Mouse (Mus musculus) 3134 (cell line): ENCODE results near the gene Osbpl2.

ENCODE experiments used
- DNase-seq: peaks from one replicate; pipeline ENCODE4 v3.0.0-alpha.2; 2011; ENCODE audit warnings: low spot score; ENCODE audit not compliant: insufficient read length; ENCODE audit errors: extremely low read depth

Osbpl2 gene

GRCm38 (mm10) chr2:180118661-180119438 is at the start of gene Osbpl2:
Gene Osbpl2, plus strand, starts transcription at chr2:180119306.
- peak; percentile 100 for DNase-seq

- no peak for DNase-seq
Observed at GRCm38 (mm10) chr2:180069770-180070480, 49.2 kb upstream of the Osbpl2 start.

DNA sequence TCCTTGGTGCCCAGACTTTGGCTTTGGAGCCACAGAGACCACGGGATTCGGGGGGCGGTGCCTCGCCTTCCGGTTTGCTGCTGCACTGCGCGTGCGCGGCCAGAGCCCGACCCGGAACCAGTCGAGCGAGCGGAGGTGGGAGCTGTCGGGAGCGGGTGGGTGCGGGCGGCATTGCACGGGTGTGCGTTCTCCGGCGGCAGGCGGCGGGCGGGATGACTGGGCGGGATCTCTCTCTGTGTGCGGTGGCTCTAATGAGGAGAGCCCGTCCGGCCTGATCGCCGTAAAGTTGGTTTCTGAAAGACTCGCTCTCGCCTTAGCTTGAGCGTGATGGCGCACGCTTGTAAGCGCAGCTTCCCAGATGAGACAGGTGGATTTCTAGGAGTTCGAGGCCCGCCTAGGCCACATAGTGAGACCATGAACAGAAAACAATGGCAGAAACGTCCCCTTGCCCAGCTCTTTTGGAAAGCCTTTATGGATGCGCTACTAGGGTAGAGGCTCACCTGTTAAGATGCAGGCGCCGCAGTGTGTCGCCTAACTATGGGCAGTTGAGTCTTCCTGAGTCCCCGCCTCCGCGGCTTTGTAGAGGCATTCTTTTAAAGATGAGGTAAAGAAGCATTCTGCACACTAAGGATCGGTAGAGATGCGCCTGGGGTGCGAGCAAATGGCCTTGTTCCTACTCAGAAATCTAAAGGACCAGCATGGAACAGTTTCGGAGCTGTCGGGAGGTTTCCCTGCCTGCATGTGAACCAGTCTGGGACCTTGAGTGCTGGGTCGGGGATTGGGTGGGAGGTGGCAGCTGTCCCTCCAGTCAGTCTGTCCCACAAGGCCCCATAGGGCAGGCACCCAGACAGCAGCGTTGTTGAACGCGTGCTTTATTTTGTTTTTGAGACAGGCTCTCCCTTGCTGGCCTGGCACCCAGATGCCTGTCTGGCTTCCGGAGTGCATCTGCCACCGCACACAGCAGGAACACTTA is 48.3 kb upstream of the Osbpl2 start, which contains the start of gene Mtg2:
TSS of gene Mtg2 (plus strand) at position 108 of the 973 bp plus-strand sequence.
- DNase-seq, result peak; percentile 90

- no peak for DNase-seq
Observed at GRCm38 (mm10) chr2:180071671-180072070, 47.4 kb upstream of the Osbpl2 start.

- DNase-seq, result no peak
Observed at GRCm38 (mm10) chr2:180072886-180073285, 46.2 kb upstream of the Osbpl2 start.

DNA sequence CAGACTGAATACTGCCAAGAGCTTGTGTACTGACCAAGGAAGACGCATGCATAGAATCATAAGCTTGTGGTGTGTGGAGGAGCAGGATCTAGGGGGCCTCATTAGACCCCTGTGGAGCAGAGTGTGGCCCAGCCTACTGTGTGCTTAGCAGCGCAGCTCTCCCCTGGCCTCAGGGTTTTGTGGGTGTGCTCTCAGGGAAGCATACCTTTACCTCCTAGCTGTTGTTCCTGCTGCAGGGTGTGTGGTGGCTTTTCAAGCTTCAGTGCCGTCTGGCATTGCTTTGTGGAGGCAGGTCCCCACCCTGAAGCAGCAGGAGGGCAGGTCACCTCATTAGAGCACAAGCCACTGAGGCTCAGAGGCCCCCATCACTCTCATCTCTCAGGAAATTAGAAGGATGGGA is 41.5 kb upstream of the Osbpl2 start:
- DNase-seq, result no peak

DNA sequence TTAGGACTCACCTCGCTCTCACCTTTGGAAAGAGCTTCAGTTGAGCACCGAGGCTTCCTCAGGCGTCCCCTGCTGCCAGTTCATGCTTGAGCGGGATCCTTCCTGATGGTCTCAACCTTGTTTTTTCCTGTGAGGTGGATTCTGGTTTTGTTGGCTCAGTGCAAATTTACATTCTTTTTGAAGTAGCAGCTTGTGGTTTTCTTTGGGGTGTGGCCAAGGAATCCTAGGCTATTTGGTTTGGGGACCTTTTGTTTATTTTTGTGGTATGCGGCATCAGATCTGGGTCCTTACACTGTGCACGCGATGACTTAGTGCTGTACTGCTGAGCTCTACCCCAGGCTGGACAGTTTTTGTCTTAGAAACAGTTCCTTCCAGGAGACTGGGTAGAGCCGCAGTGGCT is 38.4 kb upstream of the Osbpl2 start:
- peak; percentile 62 for DNase-seq

DNA sequence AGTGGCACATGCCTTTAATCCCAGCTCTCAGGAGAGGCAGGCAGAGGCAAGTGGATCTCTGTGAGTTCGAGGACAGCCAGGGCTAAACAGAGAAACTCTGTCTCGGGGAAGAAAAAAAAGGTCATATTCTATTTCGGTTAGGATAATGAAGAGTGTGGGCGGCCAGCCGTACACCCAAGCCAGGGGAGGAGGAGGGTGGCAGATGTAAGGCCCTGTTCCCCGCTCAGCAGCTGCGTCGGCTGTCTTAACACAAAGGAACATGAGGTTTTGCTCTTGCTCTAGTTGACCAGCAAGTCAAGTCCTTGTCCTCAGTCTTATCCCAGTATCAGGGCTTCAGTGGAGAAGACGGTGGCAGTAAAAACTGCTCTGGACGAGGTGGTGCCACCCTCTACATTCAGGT is 36.0 kb upstream of the Osbpl2 start:
- DNase-seq, result no peak

GRCm38 (mm10) chr2:180084565-180084964 is 34.5 kb upstream of the Osbpl2 start:
- no peak for DNase-seq

DNA sequence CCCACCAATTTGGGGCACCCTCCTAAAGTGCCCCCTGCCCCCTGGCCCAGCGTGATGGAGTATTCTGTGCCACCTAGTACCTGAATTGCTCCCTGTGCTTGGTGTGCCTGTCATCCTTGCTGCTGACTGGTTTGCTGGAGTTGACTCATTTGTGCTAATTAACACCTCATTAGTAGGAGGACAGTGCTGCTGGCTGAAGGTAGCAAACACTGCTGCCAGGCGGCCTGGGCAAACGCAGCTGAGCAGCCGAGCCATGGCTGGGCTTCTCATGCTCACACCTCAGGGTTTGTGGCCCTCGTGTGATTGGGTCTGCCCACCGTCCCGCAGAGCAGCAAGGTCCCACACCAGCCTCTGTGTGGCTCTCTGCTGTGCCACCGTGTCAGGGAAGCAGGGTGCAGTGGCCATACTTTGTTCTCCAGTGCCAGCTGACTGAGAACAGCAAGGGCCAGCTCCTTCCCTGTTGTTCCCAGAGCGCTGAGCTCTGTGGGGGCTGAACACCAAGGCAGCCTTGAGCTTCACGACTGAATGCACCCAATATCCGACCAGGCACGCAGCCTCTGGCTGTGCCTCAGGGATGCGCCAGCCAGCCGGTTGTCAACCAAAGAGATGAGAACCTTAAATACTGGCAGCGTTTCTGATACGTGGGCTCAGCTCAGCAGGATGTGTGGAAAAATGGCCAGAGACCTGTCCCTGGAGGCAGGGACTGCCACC is 33.0 kb upstream of the Osbpl2 start:
- no peak for DNase-seq

DNA sequence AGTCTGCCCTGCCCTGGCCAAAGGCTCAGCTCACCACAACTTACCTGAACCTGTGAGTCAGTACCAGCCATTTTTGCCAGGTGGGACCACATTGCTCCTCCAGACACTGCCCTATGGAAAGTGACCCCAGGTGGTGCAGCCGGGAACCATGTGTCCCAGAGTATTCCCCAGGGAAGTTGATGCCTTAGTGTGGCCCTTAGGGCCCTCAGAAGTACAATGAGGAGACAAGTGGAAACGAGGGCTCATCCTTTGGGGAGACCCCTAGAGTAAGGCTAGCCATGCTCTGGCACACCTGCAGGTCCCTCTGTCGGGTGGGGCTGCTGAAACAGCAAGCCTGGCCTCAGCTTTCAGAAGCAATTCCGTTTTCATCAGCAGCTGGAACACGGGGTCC is 32.5 kb upstream of the Osbpl2 start:
- no peak for DNase-seq

GRCm38 (mm10) chr2:180087472-180087871 is 31.6 kb upstream of the Osbpl2 start:
- no peak for DNase-seq

GRCm38 (mm10) chr2:180090285-180090684 is 28.8 kb upstream of the Osbpl2 start:
- DNase-seq, result no peak

GRCm38 (mm10) chr2:180095711-180096110 is 23.4 kb upstream of the Osbpl2 start:
- no peak for DNase-seq

DNA sequence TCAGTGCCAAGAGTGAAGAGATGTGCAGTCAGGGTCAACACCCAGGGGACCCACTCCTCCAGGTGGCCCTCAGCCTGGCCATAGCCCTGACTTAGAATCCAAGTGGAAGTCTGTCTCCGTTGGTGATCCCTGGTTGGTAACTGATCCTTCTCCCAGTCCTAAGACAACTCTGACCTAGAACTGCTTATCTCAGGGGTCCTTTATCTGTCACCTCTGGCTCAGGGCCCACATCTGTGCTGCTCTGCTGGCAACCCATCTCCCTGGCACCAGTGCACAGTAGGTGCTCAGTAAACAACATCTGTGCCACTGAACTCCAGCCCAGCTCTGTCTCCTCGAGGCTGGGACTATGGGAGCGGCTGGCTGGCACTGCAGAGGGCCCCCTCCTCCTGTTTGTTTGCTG is 21.5 kb upstream of the Osbpl2 start:
- no peak for DNase-seq

DNA sequence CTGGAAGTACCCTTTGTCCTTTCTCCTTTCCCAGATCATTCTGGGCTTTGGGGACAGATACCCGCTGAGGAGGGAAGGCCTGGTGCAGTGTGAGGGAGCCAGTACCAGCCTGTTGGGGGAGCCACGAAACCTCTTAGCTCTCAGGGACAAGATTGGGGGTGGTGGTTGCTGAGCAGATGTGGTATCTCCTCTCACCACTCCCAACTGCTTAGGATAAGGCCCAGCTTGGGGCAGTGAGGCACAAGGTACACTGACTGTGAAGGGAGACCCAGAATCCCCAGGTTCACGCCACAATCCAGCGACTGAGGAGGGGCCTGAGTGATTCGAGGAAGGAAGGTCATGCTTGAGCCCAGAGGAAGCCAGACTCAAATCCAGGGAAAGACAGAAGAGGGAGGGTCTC is 20.9 kb upstream of the Osbpl2 start:
- no peak for DNase-seq

GRCm38 (mm10) chr2:180099529-180099928 is 19.6 kb upstream of the Osbpl2 start:
- DNase-seq, result no peak

DNA sequence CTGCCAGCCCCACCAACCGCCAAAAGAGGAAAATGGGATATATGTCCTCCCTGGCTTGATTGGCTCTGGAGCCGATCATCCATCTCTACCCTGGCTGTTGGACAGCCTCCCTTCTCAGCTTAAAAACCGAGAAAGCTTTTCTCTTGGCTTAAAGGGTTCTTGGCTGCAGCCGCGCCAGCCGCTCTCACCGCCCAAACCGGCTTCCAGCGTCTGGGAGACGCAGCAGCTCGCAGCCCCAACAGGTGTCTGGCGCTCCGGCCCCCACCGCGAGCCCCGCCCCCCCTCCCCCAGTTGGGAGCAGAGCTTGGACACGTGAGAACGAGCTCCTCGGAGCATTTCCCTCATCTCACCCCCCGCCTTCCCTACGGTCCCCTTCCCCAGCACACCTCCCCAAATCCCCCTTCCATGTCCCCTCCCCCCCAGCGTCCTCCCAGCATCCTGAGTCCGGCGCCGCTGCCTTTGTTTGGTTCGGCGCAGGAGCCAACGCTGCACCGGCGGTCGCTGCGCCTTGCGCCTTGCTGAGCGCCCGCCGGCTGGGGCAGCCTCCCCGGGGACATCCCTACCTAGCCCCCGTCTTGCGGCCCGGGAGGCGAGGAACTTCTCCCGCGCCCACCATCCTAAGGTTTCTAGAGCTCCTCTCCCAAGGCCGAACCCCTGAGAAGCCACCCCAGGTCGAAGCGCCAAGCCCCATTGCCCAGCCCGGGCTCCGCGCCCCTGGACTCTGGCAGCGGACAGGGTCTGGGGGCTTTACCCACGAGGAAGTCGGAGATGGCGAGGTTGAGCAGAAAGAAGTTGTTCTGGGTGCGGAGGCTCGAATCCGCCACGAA is 15.7 kb upstream of the Osbpl2 start:
- no peak for DNase-seq

GRCm38 (mm10) chr2:180103978-180104658 is 15.0 kb upstream of the Osbpl2 start, which contains the start of gene Hrh3:
Gene Hrh3, minus strand, starts transcription at chr2:180104488.
- no peak for DNase-seq
